Mouse (Mus musculus): ENCODE measurements around the gene Pla2g7. TPM values are rescaled to one million over a fixed set of nuclear protein-coding genes. Genes with fewer than 3 reads are reported as not detected.

Pla2g7 gene
- total RNA-seq, 2 experiments from 2014 or later, result 4.3 to 8.0 TPM

DNA sequence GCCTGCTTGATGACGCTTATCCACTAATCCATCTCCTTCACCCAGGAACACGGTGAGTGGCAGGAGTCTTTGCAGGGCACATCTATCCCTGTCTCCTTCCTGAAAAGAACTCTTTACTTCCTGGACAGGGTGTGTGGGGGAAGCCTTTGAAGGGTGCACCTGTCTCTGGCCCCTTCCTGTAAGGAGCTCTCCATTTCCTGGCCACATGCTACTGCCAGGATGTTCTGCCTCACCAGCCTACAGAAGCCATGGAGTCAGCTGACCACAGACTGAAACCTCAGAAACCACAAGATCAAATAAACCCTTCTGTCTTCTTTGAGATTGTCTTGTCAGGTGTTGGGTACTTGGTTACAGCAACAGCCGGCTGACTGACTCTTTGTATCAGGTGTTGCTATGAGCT lies 77.2 kb downstream of the Pla2g7 start:
- no peak for DNase-seq

DNA sequence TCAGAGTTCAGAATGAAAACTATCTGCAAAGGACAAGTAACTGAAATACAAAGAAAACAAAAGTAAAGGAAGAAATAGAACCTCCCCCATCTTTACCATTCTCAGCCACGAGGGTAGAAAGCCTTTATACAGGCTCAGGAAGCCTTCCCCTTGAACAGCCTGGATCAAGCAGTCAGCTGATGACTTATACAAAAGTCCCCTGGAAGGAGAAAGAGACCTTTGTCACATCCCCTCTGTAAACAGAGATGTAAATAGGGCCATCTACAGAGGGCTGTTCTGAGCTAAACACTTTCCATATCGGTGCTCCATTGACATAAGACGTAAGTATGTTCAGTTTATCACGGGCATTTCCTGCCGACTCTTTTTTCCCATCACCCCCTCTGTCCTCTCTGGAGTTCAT lies 79.0 kb downstream of the Pla2g7 start:
- no peak for DNase-seq

- DNase-seq, result peak in 1 of 2 experiments; percentile 35
Observed at GRCm38 (mm10) chr17:43649641-43650436, 81.9 kb downstream of the Pla2g7 start.

DNA sequence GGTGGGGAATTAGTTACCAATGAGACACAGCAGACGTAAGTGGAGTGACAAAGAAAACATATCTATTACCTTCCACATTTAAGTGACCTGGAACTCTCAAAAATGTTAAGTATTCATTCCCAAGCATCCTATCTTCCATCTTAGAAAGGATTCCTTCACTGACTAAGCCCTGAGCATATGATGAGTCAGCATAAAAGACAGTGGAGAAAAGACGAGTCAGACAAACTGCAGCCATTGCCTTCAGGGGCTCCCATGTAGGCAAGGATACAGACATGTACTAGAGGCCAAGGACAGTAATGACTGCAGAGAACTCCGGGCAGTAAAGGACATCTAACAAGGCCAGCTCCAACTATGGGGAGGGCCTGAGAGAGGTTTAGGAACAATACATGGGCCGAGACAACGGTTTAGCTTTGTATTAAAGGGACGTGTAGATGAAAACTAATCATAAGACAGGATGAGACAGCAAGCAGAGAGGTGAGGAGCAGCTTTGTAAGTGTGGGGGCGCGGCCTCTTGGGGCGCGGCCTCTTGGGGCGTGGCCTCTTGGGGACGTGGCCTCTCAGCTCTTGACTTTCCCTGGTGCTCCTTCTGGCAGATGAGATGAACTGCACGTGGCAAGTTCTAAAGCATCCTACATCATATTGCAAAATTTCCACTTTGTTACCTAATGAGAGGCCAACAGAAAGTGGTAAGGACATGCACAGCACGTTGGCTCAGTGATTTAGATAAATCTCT lies 83.6 kb downstream of the Pla2g7 start:
- no peak for DNase-seq

Other genes with a start within 250 kb of the Pla2g7 start
- 100 to 1,000 TPM; 168 to 185 TPM for gene Adgrf5, start 207.6 kb upstream of the Pla2g7 start, total RNA-seq (2021)
- not detected for gene Mep1a, start 65.3 kb upstream of the Pla2g7 start, total RNA-seq (2021)
- gene Ankrd66, start 24.5 kb upstream of the Pla2g7 start, total RNA-seq (2021), result under 1 TPM in 1 of 2 experiments, not detected in 1; 0.21 TPM
- gene Tdrd6, start 62.2 kb downstream of the Pla2g7 start, total RNA-seq (2021), result not detected
- gene Slc25a27, start 99.1 kb downstream of the Pla2g7 start, total RNA-seq (2021), result 1 to 10 TPM; 1.7 to 3.2 TPM
- gene Cyp39a1, start 99.3 kb downstream of the Pla2g7 start, total RNA-seq (2021), result 1 to 10 TPM; 4.5 to 4.6 TPM
- gene Rcan2, start 233.3 kb downstream of the Pla2g7 start, total RNA-seq (2021), result 100 to 1,000 TPM; 369 to 400 TPM